Mouse (Mus musculus) gonadal fat pad, adult 2 months (tissue): ENCODE data around the gene Elk4. TPM values are rescaled to one million over a fixed set of nuclear protein-coding genes. Genes with fewer than 3 reads are reported as not detected.

ENCODE experiments used
- DNase-seq: peaks from one replicate; pipeline ENCODE4 v3.0.0-alpha.2; 2012; ENCODE audit warnings: low read depth
- polyA plus RNA-seq: library from polyadenylated mRNA; depleted of rRNA; stranded (reverse); fragments of >200 nt; gene quantifications from 2 replicates; pipeline ENCODE4 v1.2.3, GENCODE M21; 2012; rRNA removed

The Elk4 gene
- polyA plus RNA-seq, 1 experiment, result 18.4 TPM

DNA sequence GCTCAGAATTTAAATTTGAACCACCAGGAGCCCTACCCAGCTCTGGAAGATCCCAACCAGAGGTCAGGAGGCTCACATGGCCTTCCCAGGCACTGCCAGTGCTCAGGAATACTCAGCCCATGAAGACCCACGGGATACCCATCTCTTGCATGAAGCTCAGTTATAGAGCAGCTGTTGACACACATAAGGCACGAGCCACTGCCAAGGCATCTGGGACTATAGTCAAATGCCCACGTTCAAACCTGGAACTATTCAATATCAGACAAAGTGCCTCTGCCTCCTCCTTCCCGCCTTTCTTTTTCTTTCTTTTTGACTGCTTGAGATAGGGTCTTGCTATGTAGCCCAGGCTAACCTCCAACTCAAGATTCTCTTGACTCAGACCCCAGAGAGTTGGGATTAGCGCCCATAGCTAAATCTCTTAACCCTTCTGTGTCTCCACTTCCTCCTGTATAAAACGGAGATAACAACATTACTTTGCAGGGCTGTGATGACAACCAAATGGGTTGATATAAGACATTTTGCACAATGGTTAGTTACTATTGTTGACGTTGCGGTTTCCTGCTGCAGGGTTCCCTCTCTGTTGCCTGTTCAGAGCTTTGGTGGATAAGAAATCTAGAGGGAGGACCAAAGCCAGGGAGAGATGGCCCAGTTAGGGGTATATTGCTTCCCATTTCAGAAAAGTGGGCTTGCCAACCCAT is 58.2 kb downstream of the Elk4 start:
- DNase-seq, result no peak

- no peak for DNase-seq
Measured at GRCm38 (mm10) chr1:132067261-132068255, 60.2 kb downstream of the Elk4 start, which contains the start of gene Mfsd4a. TSS of gene Mfsd4a (minus strand) at chr1:132068062.

DNA sequence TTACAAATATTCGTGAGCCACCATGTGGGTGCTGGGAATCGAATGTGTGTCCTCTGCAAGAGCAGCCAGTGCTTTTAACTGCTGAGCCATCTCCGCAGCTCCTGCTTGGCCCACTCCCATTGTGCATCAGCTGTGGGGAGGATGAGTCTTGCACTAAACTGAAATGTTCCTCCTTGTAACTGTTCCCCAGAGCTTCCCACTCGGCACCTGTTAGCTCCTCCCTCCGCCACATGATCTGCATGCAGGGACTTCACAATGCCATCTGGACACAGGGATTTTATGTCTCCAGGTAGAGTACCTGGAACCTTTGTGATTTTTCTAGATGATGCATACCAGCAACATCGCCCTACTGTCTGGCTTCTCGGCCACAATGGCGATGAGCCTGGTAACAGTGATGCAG is 62.0 kb downstream of the Elk4 start:
- DNase-seq, result no peak

GRCm38 (mm10) chr1:132070659-132071058 is 63.3 kb downstream of the Elk4 start:
- no peak for DNase-seq

DNA sequence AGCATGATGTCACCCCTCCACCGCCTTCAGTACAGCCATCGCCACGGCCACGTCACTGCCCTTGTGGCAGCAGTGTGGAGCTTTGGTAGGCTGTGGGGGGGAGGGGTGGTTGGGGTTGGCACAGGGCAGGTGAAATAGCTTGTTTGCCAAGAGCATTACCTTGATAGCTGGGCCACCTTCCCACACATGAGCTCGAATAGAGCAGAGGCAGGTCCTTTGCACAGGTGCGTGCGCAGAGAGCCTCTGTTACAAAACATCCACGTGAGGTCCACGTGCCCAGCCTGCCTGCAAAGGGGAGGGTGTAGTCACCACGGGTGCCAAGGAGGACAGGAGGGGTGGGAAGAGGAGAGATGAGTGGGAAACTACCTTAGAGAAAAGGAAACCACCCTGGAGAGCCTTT is 68.2 kb downstream of the Elk4 start:
- DNase-seq, result no peak

GRCm38 (mm10) chr1:132078413-132078812 is 71.0 kb downstream of the Elk4 start:
- DNase-seq, result no peak

Other genes starting within 250 kb of the Elk4 start
- gene Pm20d1, start 210.2 kb upstream of the Elk4 start, polyA plus RNA-seq, result 1.9 and 2.6 TPM in 2 replicates
- 29.3 and 42.3 TPM in 2 replicates for gene Slc41a1, start 180.1 kb upstream of the Elk4 start, polyA plus RNA-seq
- gene Rab29, start 140.4 kb upstream of the Elk4 start, polyA plus RNA-seq, result 23.4 and 35.2 TPM in 2 replicates
- 11.0 and 19.8 TPM in 2 replicates for gene Nucks1, start 97.1 kb upstream of the Elk4 start, polyA plus RNA-seq
- 41.0 and 59.1 TPM in 2 replicates for gene Slc45a3, start 44.6 kb upstream of the Elk4 start, polyA plus RNA-seq
- 1.9 and 2.4 TPM in 2 replicates for gene Mfsd4a, start 60.5 kb downstream of the Elk4 start, polyA plus RNA-seq
- gene Cdk18, start 132.1 kb downstream of the Elk4 start, polyA plus RNA-seq, result 10.3 and 10.4 TPM in 2 replicates
- gene Lemd1, start 183.8 kb downstream of the Elk4 start, polyA plus RNA-seq, result 1.1 and 1.4 TPM in 2 replicates
- gene AC124108.1, start 183.8 kb downstream of the Elk4 start, polyA plus RNA-seq, result 0.53 and 0.96 TPM in 2 replicates
- gene Gm10188, start 222.2 kb downstream of the Elk4 start, polyA plus RNA-seq, result not detected in 2 replicates